Mouse (Mus musculus) lung, adult 2 months (tissue): ENCODE data around the gene Rdh19.

ENCODE experiments used
- CTCF ChIP-seq: fragments of 200-500 bp; IDR thresholded peaks from 2 replicates; pipeline ENCODE4 v1.5.1; 2011; ENCODE audit warnings: mild to moderate bottlenecking, low read length, control low read depth; ENCODE audit not compliant: insufficient read depth
- POLR2A ChIP-seq: fragments of 200-500 bp; IDR thresholded peaks from 2 replicates; pipeline ENCODE4 v1.6.1; 2011; ENCODE audit warnings: low read depth, mild to moderate bottlenecking, control low read depth, low read length, borderline replicate concordance; ENCODE audit errors: extremely low read depth

- no peak for TF ChIP-seq POLR2A
- TF ChIP-seq CTCF, result no peak
Observed at GRCm38 (mm10) chr10:127835292-127835691, 14.4 kb upstream of the Rdh19 start.
